Comparison of ENCODE assay signal across 10 mouse cellular contexts in genomic region chr16:84955840-84956239, GRCm38 (mm10).
A peak's percentile ranks its signal among the peaks of the same experiment; 100 is the strongest.
DNase-seq lines count a peak whose midpoint lies in the region; ATAC-seq lines count a peak whose summit lies in the region.
"Had no signal": no experiment of that assay in that cellular context is flagged by ENCODE, and none has a peak within 500 bp of the region (broad histone marks: within the 10 kb centered on the region; RNA-seq: fewer than 3 reads in every experiment).

No protein-coding gene starts in this region.

- peaks cover 7% of the 10 kb centered on the region; the same call in 1 of the 2 replicates for H3K4me1 ChIP-seq in heart, embryonic 16.5 days (ENCODE audit: control insufficient read depth, insufficient read depth, low read length)
- H3K4me1 ChIP-seq in midbrain, embryonic 11.5 days (ENCODE audit: control insufficient read depth, insufficient read depth, low read length): no peaks in the 10 kb centered on the region; the same call in 1 of the 2 replicates
- H3K4me1 ChIP-seq in midbrain, embryonic 10.5 days: peaks cover 24% of the 10 kb centered on the region
- peaks cover 12% of the 10 kb centered on the region for H3K4me1 ChIP-seq in hindbrain, embryonic 15.5 days (replicated peaks)
- H3K4me1 ChIP-seq in neural tube, embryonic 14.5 days (ENCODE audit: control insufficient read depth, insufficient read depth, low read length): no peaks in the 10 kb centered on the region

- 0 out of 2 replicates have a peak, but pooled peaks have one; percentile 24 for ATAC-seq in heart, embryonic 16.5 days (replicated peaks; ENCODE audit: extremely low read depth, insufficient read depth, low FRiP score)
- ATAC-seq in midbrain, embryonic 11.5 days (ENCODE audit: low FRiP score): peak; percentile 43
- ATAC-seq in hindbrain, embryonic 15.5 days (ENCODE audit: low FRiP score, low read depth): peak; percentile 12
- ATAC-seq in neural tube, embryonic 14.5 days (ENCODE audit: low read depth): peak; percentile 34; the same call in 1 of the 2 replicates

- peaks cover 2% of the 10 kb centered on the region; the same call in 1 of the 2 replicates for H3K9me3 ChIP-seq in heart, embryonic 16.5 days (replicated peaks; ENCODE audit: control insufficient read depth, low read length)
- H3K9me3 ChIP-seq in midbrain, embryonic 11.5 days (ENCODE audit: control insufficient read depth, low read length): no peaks in the 10 kb centered on the region
- no peaks in the 10 kb centered on the region for H3K9me3 ChIP-seq in midbrain, embryonic 10.5 days (replicated peaks)
- H3K9me3 ChIP-seq in hindbrain, embryonic 15.5 days: no peaks in the 10 kb centered on the region
- no peaks in the 10 kb centered on the region for H3K9me3 ChIP-seq in neural tube, embryonic 14.5 days (ENCODE audit: control insufficient read depth, low read length)

- no peak overlapping the region for H3K4me3 ChIP-seq in heart, embryonic 16.5 days (ENCODE audit: low read length)
- H3K4me3 ChIP-seq in midbrain, embryonic 11.5 days (ENCODE audit: low read depth, low read length): no peak overlapping the region
- H3K4me3 ChIP-seq in midbrain, embryonic 10.5 days: no peak overlapping the region
- H3K4me3 ChIP-seq in hindbrain, embryonic 15.5 days: no peak overlapping the region
- H3K4me3 ChIP-seq in neural tube, embryonic 14.5 days (ENCODE audit: low read depth, low read length): no peak overlapping the region
- H3K4me3 ChIP-seq: heart, embryonic 12.5 days; myocyte had no signal

- H3K9ac ChIP-seq in heart, embryonic 16.5 days (ENCODE audit: low read length): no peak overlapping the region
- no peak overlapping the region for H3K9ac ChIP-seq in midbrain, embryonic 11.5 days (ENCODE audit: low read length)
- H3K9ac ChIP-seq in hindbrain, embryonic 15.5 days: no peak overlapping the region
- H3K9ac ChIP-seq in neural tube, embryonic 14.5 days (replicated peaks; ENCODE audit: low read depth, low read length): no peak overlapping the region

- 50% methylated on average over 1 of the region's 1 CpGs for WGBS in heart, embryonic 16.5 days
- 71% methylated on average over 1 of the region's 1 CpGs for WGBS in midbrain, embryonic 11.5 days
- WGBS in midbrain, embryonic 10.5 days: 81% methylated on average over 1 of the region's 1 CpGs
- WGBS in hindbrain, embryonic 15.5 days: 78% methylated on average over 1 of the region's 1 CpGs
- 63% methylated on average over 1 of the region's 1 CpGs for WGBS in neural tube, embryonic 14.5 days

- peaks cover 28% of the 10 kb centered on the region for H3K36me3 ChIP-seq in heart, embryonic 16.5 days (ENCODE audit: control insufficient read depth, insufficient read depth)
- H3K36me3 ChIP-seq in midbrain, embryonic 11.5 days (ENCODE audit: control insufficient read depth, insufficient read depth, low read length): 0 out of 2 replicates have a peak, but pooled peaks cover 2% of the 10 kb centered on the region
- H3K36me3 ChIP-seq in midbrain, embryonic 10.5 days: peaks cover 41% of the 10 kb centered on the region
- H3K36me3 ChIP-seq in hindbrain, embryonic 15.5 days: peaks cover 37% of the 10 kb centered on the region
- peaks cover 12% of the 10 kb centered on the region; the same call in 1 of the 2 replicates for H3K36me3 ChIP-seq in neural tube, embryonic 14.5 days (ENCODE audit: control insufficient read depth, insufficient read depth, low read length)

- no peak overlapping the region for H3K4me2 ChIP-seq in heart, embryonic 16.5 days (ENCODE audit: low read depth, low read length)
- no peak overlapping the region for H3K4me2 ChIP-seq in midbrain, embryonic 11.5 days
- no peak overlapping the region for H3K4me2 ChIP-seq in hindbrain, embryonic 15.5 days
- no peak overlapping the region for H3K4me2 ChIP-seq in neural tube, embryonic 14.5 days (ENCODE audit: low read depth, low read length)

- H3K27ac ChIP-seq in heart, embryonic 16.5 days (ENCODE audit: low read length): no peak overlapping the region
- H3K27ac ChIP-seq in midbrain, embryonic 11.5 days (ENCODE audit: low read depth, low read length): no peak overlapping the region
- H3K27ac ChIP-seq in midbrain, embryonic 10.5 days (replicated peaks): no peak overlapping the region
- H3K27ac ChIP-seq in hindbrain, embryonic 15.5 days (replicated peaks): no peak overlapping the region
- no peak overlapping the region for H3K27ac ChIP-seq in neural tube, embryonic 14.5 days (ENCODE audit: low read depth, low read length)

- DNase-seq in heart, adult 11 months: no peak
- no peak for DNase-seq in midbrain, embryonic 11.5 days (ENCODE audit: low spot score, missing footprints)
- DNase-seq in midbrain, embryonic 10.5 days (ENCODE audit: low spot score): no peak
- no peak for DNase-seq in urinary bladder, postnatal 25 days (ENCODE audit: low spot score)
- no peak for DNase-seq in cerebellum, postnatal 4 days (ENCODE audit: low spot score in 2 of 2)

- no peaks in the 10 kb centered on the region for H3K27me3 ChIP-seq in heart, embryonic 16.5 days (ENCODE audit: control insufficient read depth, insufficient read depth, low read length)
- no peaks in the 10 kb centered on the region for H3K27me3 ChIP-seq in midbrain, embryonic 11.5 days (ENCODE audit: control insufficient read depth, insufficient read depth, low read length)
- no peaks in the 10 kb centered on the region for H3K27me3 ChIP-seq in midbrain, embryonic 10.5 days (ENCODE audit: low read depth, poor library complexity, severe bottlenecking)
- H3K27me3 ChIP-seq in hindbrain, embryonic 15.5 days: no peaks in the 10 kb centered on the region
- H3K27me3 ChIP-seq in neural tube, embryonic 14.5 days (ENCODE audit: control insufficient read depth, insufficient read depth, low read length): no peaks in the 10 kb centered on the region
- H3K27me3 ChIP-seq: heart, embryonic 12.5 days had no signal
